Mouse (Mus musculus): ENCODE measurements around the gene Xirp1.

GRCm38 (mm10) chr9:119996080-119996479, 27.3 kb downstream of the Xirp1 start:
- TF ChIP-seq CTCF (IDR thresholded peaks at IDR 0.05) = no peak
- no peak for TF ChIP-seq POLR2A (IDR thresholded peaks at IDR 0.05; ENCODE audit: insufficient read depth, low read depth, low read length)
- no peak for TF ChIP-seq EP300 (IDR thresholded peaks at IDR 0.05; ENCODE audit: insufficient read depth, low read depth, low read length)

Measured in heart, adult 2 months (tissue).